Mouse (Mus musculus) spleen, postnatal 14 days (tissue): ENCODE data around the gene Tbcc.

Experiments used
- DNase-seq, 2 experiments: peaks; one replicate each; pipeline ENCODE4 v3.0.0; 2021 to 2022; ENCODE audit warnings: low spot score in 2 of 2

Tbcc gene

GRCm38 (mm10) chr17:46903876-46904490, 13.5 kb downstream of the Tbcc start:
- DNase-seq: peak; percentile 32 to 64

GRCm38 (mm10) chr17:46910186-46910585, 19.7 kb downstream of the Tbcc start, which contains the start of gene Prph2:
TSS of gene Prph2 (plus strand) at chr17:46910459.
- no peak for DNase-seq

DNA sequence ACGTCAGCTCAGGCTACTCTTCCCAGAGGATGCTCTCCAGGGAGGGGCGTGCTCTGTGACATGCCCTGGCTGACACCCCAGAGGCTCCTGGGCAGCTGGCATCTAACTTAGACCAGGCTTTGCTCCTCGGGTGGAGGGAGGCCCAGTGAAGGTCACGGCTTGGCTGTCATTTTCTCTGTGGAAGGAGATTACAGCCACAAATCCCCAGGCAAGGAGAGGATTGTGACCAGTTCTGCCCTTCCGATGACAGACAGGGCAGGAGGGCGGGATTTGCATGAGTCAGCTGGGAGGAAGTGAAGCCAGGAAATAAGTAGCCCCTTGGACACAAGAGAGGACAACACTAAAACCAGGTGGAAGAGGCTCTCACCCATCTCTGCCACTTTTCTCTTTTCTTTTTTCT, 21.8 kb downstream of the Tbcc start:
- no peak for DNase-seq

DNA sequence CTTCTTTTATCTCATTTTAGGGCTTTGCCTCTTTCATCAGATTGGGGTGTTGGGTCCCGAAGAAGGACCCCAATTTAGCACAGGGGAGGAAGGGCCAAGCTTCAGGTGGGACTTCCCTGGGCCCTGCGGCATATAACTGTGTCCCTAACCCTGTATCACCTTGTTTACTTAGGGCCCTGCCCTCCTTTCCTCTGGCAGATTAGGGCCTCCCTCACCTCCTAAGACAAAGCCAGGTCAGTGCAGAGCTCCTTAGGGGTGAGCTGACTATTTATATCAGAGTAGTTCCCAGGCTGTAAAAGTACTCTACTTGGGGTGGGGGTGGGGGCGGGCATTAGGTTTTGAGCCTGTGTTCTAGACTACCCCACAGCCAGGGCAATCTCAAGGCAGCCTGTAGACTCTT, 24.6 kb downstream of the Tbcc start:
- no peak for DNase-seq

DNA sequence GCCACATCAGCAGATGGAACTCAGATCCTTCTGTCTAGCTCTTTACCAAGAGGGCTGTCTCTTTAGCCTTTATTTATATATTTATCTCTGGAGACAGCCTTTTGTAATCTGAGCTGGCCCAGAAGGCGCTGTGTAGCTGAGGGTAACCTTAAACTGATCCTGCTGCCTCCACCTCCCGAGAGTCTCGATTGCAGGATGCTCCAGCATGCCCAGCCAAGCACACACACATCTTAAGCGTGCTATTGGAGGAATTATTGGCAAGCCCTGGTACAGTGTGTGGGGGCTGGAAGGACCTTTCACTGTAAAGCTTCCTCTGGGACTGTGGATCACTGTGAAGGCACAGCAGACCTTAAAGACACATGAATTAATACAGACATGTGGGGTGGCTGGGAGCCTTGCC, 28.5 kb downstream of the Tbcc start:
- no peak for DNase-seq

GRCm38 (mm10) chr17:46920855-46921254, 30.4 kb downstream of the Tbcc start:
- no peak for DNase-seq

DNA sequence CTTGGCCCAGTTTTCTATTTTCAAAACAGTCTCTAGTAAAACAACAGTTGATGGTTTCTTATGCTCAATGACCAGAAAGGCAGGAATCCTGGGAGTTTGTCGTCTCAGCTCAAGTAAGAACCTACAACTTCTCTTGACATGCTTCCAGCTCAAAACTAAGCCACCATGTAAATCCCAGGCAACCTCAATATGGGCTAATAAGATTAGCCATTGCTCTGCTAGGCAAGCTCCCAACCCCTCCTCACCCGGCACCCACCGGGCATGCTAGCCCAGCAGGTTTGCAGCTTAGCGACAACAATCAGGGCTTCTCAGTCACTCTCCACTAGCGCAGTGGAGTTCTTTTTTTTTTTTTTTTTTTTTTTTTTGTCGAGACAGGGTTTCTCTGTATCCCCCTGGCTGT, 35.7 kb downstream of the Tbcc start:
- no peak for DNase-seq

- no peak for DNase-seq
These were observed 36.5 kb downstream of the Tbcc start for GRCm38 (mm10) chr17:46926941-46927340.

- DNase-seq: no peak
These were observed 37.3 kb downstream of the Tbcc start for GRCm38 (mm10) chr17:46927781-46928180.

DNA sequence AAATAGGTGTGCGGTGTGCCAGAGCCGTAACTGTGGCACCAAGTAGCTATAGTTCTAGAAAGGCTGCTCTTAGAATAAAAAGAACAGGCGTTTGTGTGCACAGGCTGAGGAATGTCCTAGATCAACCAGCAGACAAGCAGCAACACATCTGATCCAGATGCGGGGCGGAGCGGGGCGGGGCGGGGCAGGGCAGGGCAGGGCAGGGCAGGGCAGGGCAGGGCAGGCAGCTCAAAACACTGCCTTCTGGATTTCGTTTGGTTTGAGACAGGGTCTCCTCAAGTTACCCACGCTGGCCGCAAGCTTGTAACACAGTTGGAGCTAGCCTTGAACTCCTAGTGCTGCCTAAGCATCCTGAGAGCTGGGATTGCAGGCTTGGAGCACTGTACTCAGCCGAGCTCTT, 38.8 kb downstream of the Tbcc start:
- DNase-seq: no peak

- no peak for DNase-seq
These were observed 39.4 kb downstream of the Tbcc start for GRCm38 (mm10) chr17:46929897-46930296.

- no peak for DNase-seq
These were observed 42.5 kb downstream of the Tbcc start for GRCm38 (mm10) chr17:46932961-46933360.

DNA sequence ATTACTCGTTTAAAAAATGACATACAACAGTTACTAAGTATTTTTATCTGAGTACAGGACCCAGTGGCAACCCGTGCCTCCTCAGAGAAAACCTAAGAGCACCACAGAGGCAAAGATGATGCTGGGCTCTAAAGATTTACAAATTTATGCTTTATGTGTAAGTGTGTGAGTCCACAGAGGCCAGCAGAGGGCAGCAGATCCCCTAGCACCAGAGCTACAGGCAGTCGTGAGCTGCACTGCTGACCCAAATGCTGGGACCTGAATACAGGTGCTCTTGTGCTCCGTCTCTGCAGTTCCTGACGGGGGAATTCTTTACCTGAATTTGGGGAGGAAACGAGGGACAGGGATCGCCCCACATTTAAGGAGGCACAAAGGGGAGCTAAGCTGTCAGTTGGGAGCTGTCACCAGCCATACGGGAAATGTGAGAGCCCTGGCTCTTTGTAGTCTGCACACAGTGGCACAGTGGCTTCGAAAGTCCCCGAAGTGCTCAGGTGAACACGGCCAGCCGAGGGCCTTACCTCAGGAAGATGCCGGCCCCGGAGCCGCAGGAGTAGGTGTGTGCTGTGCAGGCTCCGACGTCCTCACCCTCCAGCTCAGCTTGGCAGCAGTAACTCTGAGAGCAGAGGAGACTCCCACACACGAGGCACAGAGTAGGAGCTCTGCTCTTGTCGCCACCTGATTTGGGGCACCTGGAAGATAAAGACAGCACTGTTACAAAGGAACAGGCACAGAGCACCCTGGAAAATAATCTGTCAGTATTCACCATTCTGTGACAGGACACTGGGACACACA, 43.3 kb downstream of the Tbcc start:
- peak; percentile 17 to 32 for DNase-seq

GRCm38 (mm10) chr17:46940461-46940860, 50.0 kb downstream of the Tbcc start:
- DNase-seq: no peak
